Mouse (Mus musculus) embryonic facial prominence, embryonic 10.5 days (tissue): ENCODE measurements around the gene Gm826. TPM values are rescaled to one million over a fixed set of nuclear protein-coding genes. Genes with fewer than 3 reads are reported as not detected.

Source experiments
- DNase-seq: peaks from one replicate; pipeline ENCODE4 v3.0.0-alpha.2; 2017; ENCODE audit warnings: low spot score
- H3K27ac ChIP-seq: fragments of 300-500 bp; sonication (generic); replicated peaks from 2 replicates; pipeline ENCODE4 v1.5.1; 2016; ENCODE audit warnings: mild to moderate bottlenecking
- H3K27me3 ChIP-seq: fragments of 300-500 bp; sonication (generic); replicated peaks from 2 replicates; pipeline ENCODE4 v1.6.1; 2016; ENCODE audit warnings: low read depth, mild to moderate bottlenecking; ENCODE audit not compliant: poor library complexity, severe bottlenecking
- H3K36me3 ChIP-seq: fragments of 300-500 bp; sonication (generic); replicated peaks from 2 replicates; pipeline ENCODE4 v1.6.1; 2016; ENCODE audit warnings: mild to moderate bottlenecking, moderate library complexity
- H3K4me1 ChIP-seq: fragments of 300-500 bp; sonication (generic); 2 replicates; pipeline ENCODE4 v1.6.1; 2016
- H3K4me3 ChIP-seq: fragments of 300-500 bp; sonication (generic); 2 replicates; pipeline ENCODE4 v1.5.1; 2016; ENCODE audit warnings: mild to moderate bottlenecking, moderate library complexity
- H3K9me3 ChIP-seq: fragments of 300-500 bp; sonication (generic); 2 replicates; pipeline ENCODE4 v1.6.1; 2016; ENCODE audit warnings: mild to moderate bottlenecking
- WGBS: fragments of 180-500 bp; shearing (Covaris S2); methylation state at CpG from one replicate; pipeline ENCODE4 v1.1.7; 2016; 5-methylcytosine and 5-hydroxymethylcytosine counted together
- polyA plus RNA-seq: library from polyadenylated mRNA; unstranded; fragments of >200 nt; fragmentation: Nextera tagmentation; extraction: Ambion mirVana; gene quantifications from 2 replicates; pipeline ENCODE4 v1.2.1, GENCODE M21; 2016

Gene Gm826
- polyA plus RNA-seq, 1 experiment from 2014 or later = 0.19 TPM

DNA sequence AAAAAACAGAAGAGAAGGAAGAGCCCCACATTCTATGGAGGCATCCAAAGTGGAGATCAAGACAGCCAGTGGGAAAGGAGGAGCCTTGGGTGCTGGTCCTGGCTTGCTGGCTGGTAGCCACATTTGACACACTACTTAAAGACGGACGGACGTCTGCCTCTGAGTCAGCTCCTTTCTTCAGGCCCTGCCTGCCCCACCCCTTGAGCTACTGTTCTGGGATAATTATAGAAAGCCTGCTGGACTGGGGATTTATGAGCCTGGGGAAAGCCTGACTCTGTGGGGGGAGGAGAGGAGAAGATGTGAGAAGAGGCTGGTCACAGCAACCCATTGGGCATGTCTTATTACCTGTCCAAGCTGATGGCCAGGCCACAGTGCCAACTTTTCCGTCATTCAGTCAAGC is 12.1 kb downstream of the Gm826 start:
- DNase-seq = no peak
- no peaks in the 10 kb centered on the region for H3K27me3 ChIP-seq
- WGBS = 62% methylated on average over 4 of the region's 4 CpGs

DNA sequence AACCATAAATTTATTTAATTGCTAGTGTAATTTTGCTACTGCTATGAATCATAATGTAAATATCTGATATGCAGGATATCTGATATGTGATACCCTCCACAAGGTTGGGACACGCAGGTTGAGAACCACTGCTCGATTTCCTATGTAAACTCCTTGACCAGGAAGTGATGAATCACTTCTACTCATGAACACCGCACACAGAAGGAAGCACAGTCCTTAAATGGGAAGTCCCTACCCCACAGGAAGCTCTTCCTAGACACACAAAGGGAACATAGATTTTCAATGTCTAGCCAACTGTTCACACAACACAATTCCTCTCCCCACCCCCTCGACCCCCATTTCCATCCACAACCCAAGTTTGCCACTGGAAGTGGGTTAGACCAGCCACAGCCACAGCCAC is 15.7 kb downstream of the Gm826 start:
- Histone ChIP-seq H3K27me3 (no peaks in the 10 kb centered on the region), H3K36me3 (no peaks in the 10 kb centered on the region), H3K4me3 (no peak overlapping the region), H3K27ac (no peak overlapping the region), H3K9me3 (no peaks in the 10 kb centered on the region), H3K4me1 (peaks cover 11% of the 10 kb centered on the region; the same call in 1 of the 2 replicates)
- no peak for DNase-seq
- 77% methylated on average over 4 of the region's 4 CpGs for WGBS

More for the DNA sequence above, 12.1 kb downstream of the Gm826 start:
- Histone ChIP-seq H3K27ac (no peak overlapping the region), H3K4me3 (no peak overlapping the region), H3K4me1 (peaks cover 4% of the 10 kb centered on the region; the same call in 1 of the 2 replicates), H3K36me3 (no peaks in the 10 kb centered on the region), H3K9me3 (no peaks in the 10 kb centered on the region)

DNA sequence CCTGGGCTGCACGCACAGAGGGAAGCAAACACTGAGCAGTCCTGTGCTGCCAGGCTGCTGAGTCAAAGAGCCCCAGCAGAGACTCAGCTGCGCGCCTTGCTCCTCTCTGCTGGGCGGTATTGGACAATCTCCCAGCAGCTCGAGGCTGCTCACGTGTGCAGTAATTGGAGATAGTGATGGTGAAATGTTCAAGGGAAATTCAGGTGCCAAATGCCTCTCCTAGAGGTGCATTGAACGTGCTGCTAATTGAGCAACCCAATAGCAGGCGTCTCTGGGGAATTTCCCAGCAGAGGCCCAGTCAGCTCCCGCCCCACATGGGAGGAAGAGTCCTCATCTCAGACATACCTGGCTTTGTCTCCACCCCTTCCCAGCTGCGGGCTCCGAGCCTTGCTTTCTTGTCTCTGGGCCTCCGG is 20.4 kb downstream of the Gm826 start:
- H3K27ac ChIP-seq = no peak overlapping the region
- no peak overlapping the region for H3K4me3 ChIP-seq
- peaks cover 6% of the 10 kb centered on the region; the same call in 1 of the 2 replicates for H3K4me1 ChIP-seq
- peak; percentile 12 for DNase-seq
- no peaks in the 10 kb centered on the region for H3K36me3 ChIP-seq
- no peaks in the 10 kb centered on the region for H3K9me3 ChIP-seq
- no peaks in the 10 kb centered on the region for H3K27me3 ChIP-seq
- WGBS = 40% methylated on average over 12 of the region's 12 CpGs

DNA sequence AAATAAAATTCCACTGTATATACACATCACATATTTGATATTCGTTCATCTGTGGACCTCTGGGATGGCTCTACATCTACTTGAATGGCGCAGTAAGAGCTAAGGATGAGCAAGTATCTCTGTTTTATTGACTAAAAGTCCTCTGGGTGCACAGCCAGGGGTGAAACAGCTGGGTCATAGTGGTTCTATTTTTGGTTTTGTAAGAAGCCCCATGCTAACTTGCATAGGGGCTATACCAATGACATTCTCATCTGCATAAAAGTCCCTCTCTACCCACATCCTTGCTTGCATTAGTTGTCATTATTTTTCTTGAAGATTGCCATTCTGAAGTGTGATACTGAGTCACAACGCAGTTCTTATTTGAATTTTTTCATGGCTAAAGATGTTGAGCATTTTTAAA is 28.9 kb downstream of the Gm826 start:
- no peaks in the 10 kb centered on the region for H3K9me3 ChIP-seq
- WGBS = 87% methylated on average over 3 of the region's 3 CpGs
- H3K27ac ChIP-seq = no peak overlapping the region
- H3K4me1 ChIP-seq = no peaks in the 10 kb centered on the region
- no peaks in the 10 kb centered on the region for H3K36me3 ChIP-seq
- no peak for DNase-seq
- no peaks in the 10 kb centered on the region for H3K27me3 ChIP-seq
- no peak overlapping the region for H3K4me3 ChIP-seq

DNA sequence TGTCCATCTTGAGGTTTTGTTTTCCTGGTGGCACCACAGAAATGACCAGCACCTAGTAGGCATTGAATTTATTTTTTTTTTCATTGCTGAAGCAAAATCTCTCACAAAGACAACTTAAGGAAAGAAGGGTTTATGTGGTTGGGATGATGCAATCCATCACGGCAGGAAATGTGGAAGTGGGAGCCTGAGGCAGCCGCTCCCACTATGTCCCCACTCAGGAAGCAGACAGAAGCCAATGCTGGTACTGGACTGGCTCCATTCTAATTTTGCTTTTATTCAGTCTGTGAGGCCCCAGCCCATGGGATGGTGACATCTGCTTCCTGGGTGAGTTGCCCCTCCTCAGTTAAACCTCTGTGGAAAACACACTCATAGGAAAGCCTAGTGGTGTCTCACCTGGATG is 30.0 kb downstream of the Gm826 start:
- no peak overlapping the region for H3K4me3 ChIP-seq
- H3K36me3 ChIP-seq = no peaks in the 10 kb centered on the region
- H3K9me3 ChIP-seq = no peaks in the 10 kb centered on the region
- no peak overlapping the region for H3K27ac ChIP-seq
- no peaks in the 10 kb centered on the region for H3K27me3 ChIP-seq
- H3K4me1 ChIP-seq = no peaks in the 10 kb centered on the region
- WGBS = 92% methylated on average over 2 of the region's 2 CpGs
- DNase-seq = no peak

DNA sequence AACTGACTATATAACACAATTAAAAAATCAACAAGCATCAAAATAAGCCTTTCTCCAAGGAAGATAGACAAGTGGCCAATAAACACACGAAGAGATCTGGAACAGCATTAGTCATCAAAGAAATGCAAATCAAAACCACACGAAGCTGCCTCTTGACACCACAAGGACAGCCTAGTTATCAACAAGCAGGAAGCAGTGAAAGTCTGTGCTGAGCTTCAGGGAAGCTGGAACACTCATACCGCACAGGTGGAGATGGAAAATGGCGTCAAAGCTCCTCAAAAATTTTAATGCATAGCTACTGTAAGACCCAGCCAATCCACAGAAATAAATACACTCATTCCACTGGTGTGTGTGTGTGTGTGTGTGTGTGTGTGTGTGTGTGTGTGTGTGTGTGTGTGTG is 31.9 kb downstream of the Gm826 start:
- Histone ChIP-seq H3K36me3 (no peaks in the 10 kb centered on the region), H3K4me1 (no peaks in the 10 kb centered on the region), H3K9me3 (no peaks in the 10 kb centered on the region), H3K27me3 (no peaks in the 10 kb centered on the region), H3K4me3 (no peak overlapping the region), H3K27ac (no peak overlapping the region)
- 68% methylated on average over 4 of the region's 4 CpGs for WGBS
- DNase-seq = no peak

DNA sequence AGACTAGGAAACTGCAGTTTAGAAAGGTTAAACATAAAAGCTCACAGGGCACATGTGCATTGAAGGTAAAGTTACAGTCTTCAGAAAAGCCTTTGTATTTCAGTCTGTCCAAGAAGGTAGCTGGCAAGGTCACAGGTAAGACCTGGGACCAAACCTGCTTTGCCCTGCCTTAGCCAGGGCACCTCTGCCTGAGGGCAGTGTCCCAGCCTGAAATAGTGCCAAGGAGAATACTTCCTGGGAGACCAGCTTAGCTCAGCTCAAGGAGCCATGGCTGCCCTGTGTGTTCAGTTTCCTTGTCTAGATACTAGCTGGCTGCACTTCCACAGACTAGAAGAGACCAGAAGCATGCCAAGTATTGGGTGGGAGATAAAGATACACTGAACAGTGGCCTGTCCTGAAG is 35.4 kb downstream of the Gm826 start:
- no peak overlapping the region for H3K27ac ChIP-seq
- no peak overlapping the region for H3K4me3 ChIP-seq

DNA sequence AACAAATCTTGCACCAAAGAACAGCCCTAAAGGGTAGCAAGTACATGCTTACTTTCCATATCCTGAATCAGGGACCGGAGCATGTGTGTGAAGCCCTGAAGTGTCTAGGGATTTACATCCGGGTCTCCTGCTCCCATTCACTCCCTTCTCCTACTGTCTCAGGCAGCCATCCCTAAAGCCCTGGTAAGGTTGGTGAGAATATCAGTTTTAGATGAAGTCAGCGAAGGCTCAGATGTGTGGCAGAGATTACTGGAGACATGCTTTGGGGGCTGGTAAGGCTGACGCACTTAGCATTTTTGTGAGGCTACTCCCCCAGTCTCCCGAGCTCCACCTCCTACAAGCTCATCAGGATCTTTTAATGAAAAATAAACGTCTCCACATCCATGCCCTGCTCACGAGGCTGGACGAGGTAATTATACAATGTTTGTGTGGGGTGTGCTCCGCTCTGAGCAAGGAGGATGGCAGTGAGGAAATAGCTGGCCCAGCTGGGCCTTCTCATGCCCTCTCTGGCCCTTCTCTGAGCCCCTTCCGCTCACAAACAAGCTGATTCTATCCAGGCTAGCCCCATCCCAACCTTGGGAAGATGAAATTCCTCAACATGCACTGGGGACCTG is 45.3 kb downstream of the Gm826 start:
- DNase-seq = no peak
- Histone ChIP-seq H3K4me1 (no peaks in the 10 kb centered on the region), H3K27ac (no peak overlapping the region), H3K4me3 (no peak overlapping the region), H3K27me3 (no peaks in the 10 kb centered on the region), H3K9me3 (no peaks in the 10 kb centered on the region), H3K36me3 (no peaks in the 10 kb centered on the region)
- WGBS = 69% methylated on average over 10 of the region's 10 CpGs

More for the DNA sequence above, 35.4 kb downstream of the Gm826 start:
- H3K27me3 ChIP-seq = no peaks in the 10 kb centered on the region
- no peak for DNase-seq
- no peaks in the 10 kb centered on the region for H3K36me3 ChIP-seq
- no peaks in the 10 kb centered on the region for H3K4me1 ChIP-seq
- H3K9me3 ChIP-seq = no peaks in the 10 kb centered on the region

DNA sequence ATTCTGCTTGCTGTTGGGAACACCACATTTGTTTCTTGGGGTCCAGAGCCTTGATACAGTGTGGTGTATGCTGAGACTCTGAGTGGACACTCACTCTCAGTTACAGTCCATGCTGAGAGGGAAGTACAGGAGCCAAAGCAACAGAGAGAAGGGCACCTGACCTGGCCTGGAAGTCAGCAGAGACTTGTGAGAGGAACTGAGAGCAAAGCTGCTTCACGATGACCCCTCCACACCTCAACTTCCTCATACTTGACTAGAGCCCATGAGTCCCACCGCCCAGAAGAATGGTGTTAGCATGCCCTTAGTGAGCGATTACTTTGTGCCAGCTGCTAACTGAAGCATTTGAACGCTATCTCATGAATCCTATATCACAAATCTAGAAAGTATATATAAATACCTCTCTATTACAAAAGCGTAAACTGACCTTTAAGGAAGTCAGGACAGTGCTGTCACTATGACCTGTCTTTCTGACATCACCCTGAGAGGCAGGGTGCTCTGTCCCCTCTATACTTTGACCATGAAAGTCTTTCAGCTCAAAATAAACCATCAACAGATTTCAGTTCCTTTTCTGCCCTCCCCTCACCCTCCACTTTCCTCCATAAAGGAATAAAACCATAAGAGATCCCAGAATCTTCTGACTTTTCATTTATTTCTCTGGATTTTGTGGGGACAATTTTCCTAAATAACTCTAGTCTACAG is 57.9 kb downstream of the Gm826 start:
- no peaks in the 10 kb centered on the region for H3K27me3 ChIP-seq
- no peaks in the 10 kb centered on the region for H3K9me3 ChIP-seq
- H3K36me3 ChIP-seq = no peaks in the 10 kb centered on the region
- WGBS = 89% methylated on average over 5 of the region's 5 CpGs
- no peak overlapping the region for H3K4me3 ChIP-seq
- H3K4me1 ChIP-seq = no peaks in the 10 kb centered on the region
- DNase-seq = no peak
- no peak overlapping the region for H3K27ac ChIP-seq

DNA sequence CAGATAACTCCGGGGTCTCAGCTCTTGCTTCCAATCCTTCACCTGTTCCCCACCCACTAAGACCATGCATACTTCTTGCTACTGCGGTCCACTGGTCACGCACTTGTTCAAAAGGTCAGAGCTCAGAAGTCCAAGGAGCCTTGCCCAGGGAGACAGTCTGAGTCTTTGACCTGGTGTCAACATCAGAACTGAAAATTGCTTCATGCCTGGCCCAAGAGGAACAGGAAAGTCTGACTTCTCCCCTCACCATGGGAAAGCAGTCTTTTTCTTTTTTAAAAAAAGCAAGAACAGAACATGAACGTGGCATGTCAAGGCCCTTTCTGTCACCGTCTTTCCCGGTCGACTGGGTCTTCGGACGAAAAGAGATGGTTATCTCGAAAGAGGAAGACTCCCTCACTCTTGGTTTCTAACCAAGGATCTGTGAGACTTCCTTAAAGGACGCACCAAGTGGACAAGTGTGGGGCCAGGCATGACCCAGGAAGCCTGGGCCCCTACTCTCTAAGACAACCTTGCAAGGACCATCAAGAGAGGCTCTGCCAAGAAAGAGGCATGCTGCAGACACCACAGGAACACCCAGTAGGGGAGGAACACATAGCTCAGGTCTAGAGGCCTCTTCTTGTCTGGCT is 66.0 kb downstream of the Gm826 start:
- DNase-seq = no peak
- Histone ChIP-seq H3K27me3 (no peaks in the 10 kb centered on the region), H3K36me3 (no peaks in the 10 kb centered on the region), H3K27ac (no peak overlapping the region), H3K4me1 (no peaks in the 10 kb centered on the region), H3K9me3 (no peaks in the 10 kb centered on the region), H3K4me3 (no peak overlapping the region)
- WGBS = 94% methylated on average over 11 of the region's 11 CpGs

DNA sequence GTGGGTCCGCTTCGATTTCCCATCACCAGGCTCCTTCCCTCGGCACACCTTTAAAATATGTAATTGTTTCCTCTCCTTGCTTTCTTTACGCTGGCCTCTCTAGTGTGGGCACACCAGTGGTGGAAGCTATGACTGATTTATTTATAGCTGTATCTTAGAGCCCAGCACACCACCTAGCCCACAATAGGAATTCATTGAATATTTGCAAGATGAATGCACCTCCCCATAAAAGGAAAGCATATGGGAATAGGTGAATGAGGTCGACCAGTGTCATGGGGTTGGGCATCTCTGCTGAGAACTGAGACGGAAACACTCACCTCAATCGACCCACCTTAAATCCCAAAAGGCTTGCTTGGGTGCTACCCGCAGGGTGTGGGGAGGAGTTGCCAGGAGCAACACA is 70.1 kb downstream of the Gm826 start:
- no peak overlapping the region for H3K4me3 ChIP-seq
- no peak for DNase-seq
- H3K36me3 ChIP-seq = no peaks in the 10 kb centered on the region
- no peaks in the 10 kb centered on the region for H3K27me3 ChIP-seq
- 87% methylated on average over 8 of the region's 8 CpGs for WGBS
- no peaks in the 10 kb centered on the region for H3K9me3 ChIP-seq
- H3K27ac ChIP-seq = no peak overlapping the region
- no peaks in the 10 kb centered on the region for H3K4me1 ChIP-seq

DNA sequence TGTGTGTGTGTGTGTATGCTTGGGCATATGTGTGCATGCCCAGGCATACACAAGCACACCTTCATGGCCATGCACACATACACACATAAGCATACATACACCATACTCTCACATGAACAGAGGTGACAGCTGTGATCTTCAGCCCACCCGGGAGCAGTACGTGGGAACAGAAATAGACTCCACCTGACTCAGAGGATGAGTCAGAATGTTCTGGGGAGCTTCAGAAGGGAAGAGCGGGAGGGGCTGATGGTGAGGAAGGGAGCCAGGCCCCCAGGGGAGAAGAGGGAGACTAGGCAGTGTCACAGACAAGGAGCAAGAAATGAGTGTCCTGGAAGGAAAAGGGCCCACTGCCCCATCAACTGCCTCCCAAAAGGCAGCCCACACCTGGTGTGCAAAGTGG is 72.4 kb downstream of the Gm826 start:
- Histone ChIP-seq H3K36me3 (no peaks in the 10 kb centered on the region), H3K27ac (no peak overlapping the region), H3K4me3 (no peak overlapping the region), H3K27me3 (no peaks in the 10 kb centered on the region), H3K9me3 (no peaks in the 10 kb centered on the region), H3K4me1 (no peaks in the 10 kb centered on the region)
- no peak for DNase-seq
- WGBS = 93% methylated on average over 3 of the region's 3 CpGs
